Mouse (Mus musculus) left cerebral cortex, postnatal 14 days (tissue): ENCODE results near the gene Prrxl1. TPM values are rescaled to one million over a fixed set of nuclear protein-coding genes. Genes with fewer than 3 reads are reported as not detected.

ENCODE experiments used
- DNase-seq, 2 experiments: peaks; one replicate each; pipeline ENCODE4 v3.0.0; 2021 to 2022; ENCODE audit warnings: low spot score in 2 of 2, mixed read lengths in 1 of 2
- intact Hi-C: fragments of 180-260 bp; cut with DNase I; formaldehyde crosslinking; loops from one replicate; pipeline ENCODE4 v1.15.1; 2025
- total RNA-seq, 2 experiments: library from RNA; stranded (reverse); gene quantifications; 2 replicates each; pipeline ENCODE4 v1.2.3; 2021

Gene Prrxl1
- total RNA-seq, 2 experiments from 2014 or later, result not detected

GRCm38 (mm10) chr14:32617253-32617652 is 18.0 kb downstream of the Prrxl1 start:
- no peak for DNase-seq
- intact Hi-C loops, result no loop called here

- intact Hi-C loops, result no loop called here
- DNase-seq, result no peak
These were observed 25.0 kb downstream of the Prrxl1 start for GRCm38 (mm10) chr14:32624245-32624644.

- DNase-seq, result no peak
- intact Hi-C loops, result no loop called here
These were observed 25.6 kb downstream of the Prrxl1 start for GRCm38 (mm10) chr14:32624811-32625210.

GRCm38 (mm10) chr14:32627271-32627670 is 28.1 kb downstream of the Prrxl1 start:
- DNase-seq, result no peak
- intact Hi-C loops, result no loop called here

- peak in 1 of 2 experiments; percentile 9 for DNase-seq
These were observed 29.4 kb downstream of the Prrxl1 start for GRCm38 (mm10) chr14:32628584-32628983.

GRCm38 (mm10) chr14:32632908-32633600 is 33.8 kb downstream of the Prrxl1 start:
- DNase-seq, result no peak
- intact Hi-C loops, result no loop called here

More at GRCm38 (mm10) chr14:32628584-32628983, 29.4 kb downstream of the Prrxl1 start:
- intact Hi-C loops, result no loop called here

- intact Hi-C loops, result no loop called here
- DNase-seq, result no peak
These were observed 34.9 kb downstream of the Prrxl1 start for GRCm38 (mm10) chr14:32634015-32634682.

GRCm38 (mm10) chr14:32638485-32638884 is 39.3 kb downstream of the Prrxl1 start:
- DNase-seq, result no peak
- intact Hi-C loops, result no loop called here

- intact Hi-C loops, result no loop called here
- DNase-seq, result no peak
These were observed 60.6 kb downstream of the Prrxl1 start for GRCm38 (mm10) chr14:32659781-32660180.

GRCm38 (mm10) chr14:32663099-32663498 is 63.9 kb downstream of the Prrxl1 start:
- no peak for DNase-seq
- intact Hi-C loops, result no loop called here

- intact Hi-C loops, result no loop called here
- peak in 1 of 2 experiments; percentile 28 for DNase-seq
These were observed 74.0 kb downstream of the Prrxl1 start for GRCm38 (mm10) chr14:32673178-32673577.

- intact Hi-C loops, result no loop called here
These were observed 79.4 kb downstream of the Prrxl1 start for GRCm38 (mm10) chr14:32678565-32678964.

GRCm38 (mm10) chr14:32681603-32682002 is 82.4 kb downstream of the Prrxl1 start:
- no peak for DNase-seq
- intact Hi-C loops, result no loop called here

More at GRCm38 (mm10) chr14:32678565-32678964, 79.4 kb downstream of the Prrxl1 start:
- DNase-seq, result no peak

- intact Hi-C loops, result no loop called here
- DNase-seq, result no peak
These were observed 83.3 kb downstream of the Prrxl1 start for GRCm38 (mm10) chr14:32682536-32682935.

GRCm38 (mm10) chr14:32683251-32683838 is 84.1 kb downstream of the Prrxl1 start:
- DNase-seq, result peak; percentile 33
- intact Hi-C loops, result no loop called here

GRCm38 (mm10) chr14:32683982-32684734 is 85.0 kb downstream of the Prrxl1 start:
- intact Hi-C loops, result no loop called here
- DNase-seq, result peak; percentile 30 to 44

- no peak for DNase-seq
- intact Hi-C loops, result no loop called here
These were observed 85.5 kb downstream of the Prrxl1 start for GRCm38 (mm10) chr14:32684735-32685105.

- no peak for DNase-seq
- intact Hi-C loops, result no loop called here
These were observed 86.1 kb downstream of the Prrxl1 start, which contains the start of gene 3425401B19Rik for GRCm38 (mm10) chr14:32685124-32685826. Gene 3425401B19Rik, minus strand, starts transcription at chr14:32685293.

GRCm38 (mm10) chr14:32695906-32696305 is 96.7 kb downstream of the Prrxl1 start:
- intact Hi-C loops, result no loop called here
- no peak for DNase-seq
